Mouse (Mus musculus) neural tube, embryonic 11.5 days (tissue): Measurements from ENCODE around the gene Hdac5. TPM values are rescaled to one million over a fixed set of nuclear protein-coding genes. Genes with fewer than 3 reads are reported as not detected.
A peak's percentile ranks its signal among the peaks of the same experiment; 100 is the strongest.
"Not testable (repeated sequence)": the region's sequence is repeated elsewhere in the genome, so short reads cannot be mapped to it uniquely, and the experiment has no call there.

ENCODE experiments used
- ATAC-seq: fragments of 200-750 bp; cut with Nextera tagmentation; 2 replicates; pipeline ENCODE4 v1.8.0; 2017; ENCODE audit warnings: moderate number of reproducible peaks, mild to moderate bottlenecking, moderate TSS enrichment, moderate library complexity; ENCODE audit not compliant: insufficient read depth, low FRiP score, low TSS enrichment
- DNase-seq: peaks from one replicate; pipeline ENCODE4 v3.0.0-alpha.2; 2015; ENCODE audit warnings: low spot score
- H3K27ac ChIP-seq: fragments of 300-500 bp; sonication (generic); 2 replicates; pipeline ENCODE4 v1.5.1; 2014; ENCODE audit warnings: low read depth, mild to moderate bottlenecking, low read length
- H3K27me3 ChIP-seq: fragments of 300-500 bp; sonication (generic); 2 replicates; pipeline ENCODE4 v1.6.1; 2014; ENCODE audit warnings: mild to moderate bottlenecking, low read length, mixed read lengths; ENCODE audit not compliant: control insufficient read depth, insufficient read depth
- H3K36me3 ChIP-seq: fragments of 300-500 bp; sonication (generic); 2 replicates; pipeline ENCODE4 v1.6.1; 2014; ENCODE audit warnings: mild to moderate bottlenecking, low read length, moderate library complexity, mixed read lengths; ENCODE audit not compliant: control insufficient read depth, insufficient read depth
- H3K4me1 ChIP-seq: fragments of 300-500 bp; sonication (generic); 2 replicates; pipeline ENCODE4 v1.6.1; 2014; ENCODE audit warnings: low read length, mixed read lengths; ENCODE audit not compliant: control insufficient read depth, insufficient read depth
- H3K4me2 ChIP-seq: fragments of 300-500 bp; sonication (generic); 2 replicates; pipeline ENCODE4 v1.6.1; 2014; ENCODE audit warnings: low read depth, mild to moderate bottlenecking, moderate library complexity
- H3K4me3 ChIP-seq: fragments of 300-500 bp; sonication (generic); 2 replicates; pipeline ENCODE4 v1.5.1; 2014; ENCODE audit warnings: low read depth, low read length
- H3K9ac ChIP-seq: fragments of 300-500 bp; sonication (generic); 2 replicates; pipeline ENCODE4 v1.6.1; 2014; ENCODE audit warnings: mild to moderate bottlenecking, low read length
- H3K9me3 ChIP-seq: fragments of 300-500 bp; sonication (generic); 2 replicates; pipeline ENCODE4 v1.6.1; 2016; ENCODE audit warnings: low read length; ENCODE audit not compliant: control insufficient read depth
- WGBS: fragments of 180-500 bp; shearing (Covaris S2); extraction: QIAGEN DNeasy Blood & Tissue Kit; methylation state at CpG from one replicate; pipeline ENCODE4 v1.1.7; 2014; 5-methylcytosine and 5-hydroxymethylcytosine counted together
- polyA plus RNA-seq: library from polyadenylated mRNA; unstranded; fragments of >200 nt; fragmentation: Nextera tagmentation; extraction: Ambion mirVana; gene quantifications from 2 replicates; pipeline ENCODE4 v1.2.1, GENCODE M21; 2014

Gene Hdac5
- polyA plus RNA-seq, 1 experiment from 2014 or later, result 42.7 TPM

- Histone ChIP-seq H3K4me2 (no peak overlapping the region), H3K4me1 (no peaks in the 10 kb centered on the region), H3K36me3 (peaks cover 14% of the 10 kb centered on the region), H3K9ac (no peak overlapping the region), H3K9me3 (no peaks in the 10 kb centered on the region), H3K27me3 (no peaks in the 10 kb centered on the region), H3K27ac (no peak overlapping the region), H3K4me3 (no peak overlapping the region)
- no peak for ATAC-seq
- 44% methylated on average over 6 of the region's 6 CpGs for WGBS
- no peak for DNase-seq
Observed at GRCm38 (mm10) chr11:102165971-102166722, 63.8 kb downstream of the Hdac5 start.

- H3K27ac ChIP-seq, result no peak overlapping the region
- no peaks in the 10 kb centered on the region for H3K9me3 ChIP-seq
- H3K4me2 ChIP-seq, result no peak overlapping the region
- ATAC-seq, result no peak
- H3K27me3 ChIP-seq, result no peaks in the 10 kb centered on the region
- no peak overlapping the region for H3K4me3 ChIP-seq
- H3K4me1 ChIP-seq, result peaks cover 8% of the 10 kb centered on the region; the same call in 1 of the 2 replicates
- H3K9ac ChIP-seq, result no peak overlapping the region
- WGBS, result 87% methylated on average over 5 of the region's 5 CpGs
- no peak for DNase-seq
- peaks cover 5% of the 10 kb centered on the region for H3K36me3 ChIP-seq
Observed at GRCm38 (mm10) chr11:102159781-102160180, 70.2 kb downstream of the Hdac5 start.

GRCm38 (mm10) chr11:102158024-102158423 lies 71.9 kb downstream of the Hdac5 start:
- H3K4me2 ChIP-seq, H3K4me1 ChIP-seq, H3K27me3 ChIP-seq, DNase-seq, ATAC-seq, H3K36me3 ChIP-seq, H3K9me3 ChIP-seq, H3K27ac ChIP-seq, H3K9ac ChIP-seq, H3K4me3 ChIP-seq: not testable (repeated sequence)
- WGBS, result 84% methylated on average over 2 of the region's 2 CpGs

GRCm38 (mm10) chr11:102156786-102157089 lies 73.2 kb downstream of the Hdac5 start:
- no peak overlapping the region for H3K4me2 ChIP-seq
- DNase-seq, result no peak
- H3K9ac ChIP-seq, result no peak overlapping the region
- ATAC-seq, result no peak
- H3K4me1 ChIP-seq, result peaks cover 8% of the 10 kb centered on the region; the same call in 1 of the 2 replicates
- no peak overlapping the region for H3K4me3 ChIP-seq
- no peak overlapping the region for H3K27ac ChIP-seq
- WGBS, result 11% methylated on average over 1 of the region's 1 CpGs
- no peaks in the 10 kb centered on the region for H3K9me3 ChIP-seq
- no peaks in the 10 kb centered on the region for H3K36me3 ChIP-seq
- no peaks in the 10 kb centered on the region for H3K27me3 ChIP-seq

- Histone ChIP-seq H3K27ac (peak within 1 kb of the TSS; percentile 77), H3K27me3 (no peaks in the 10 kb centered on the region), H3K36me3 (no peaks in the 10 kb centered on the region), H3K4me3 (peak within 1 kb of the TSS; percentile 88), H3K4me1 (peaks cover 8% of the 10 kb centered on the region; the same call in 1 of the 2 replicates), H3K9me3 (no peaks in the 10 kb centered on the region), H3K4me2 (peak within 1 kb of the TSS; percentile 88), H3K9ac (peak within 1 kb of the TSS; percentile 77)
- WGBS, result under 1% methylated on average over 37 of the region's 37 CpGs
- DNase-seq (peak; percentile 91), ATAC-seq (peak; percentile 74)
Observed at GRCm38 (mm10) chr11:102156039-102156785, 73.8 kb downstream of the Hdac5 start, which contains the start of gene Tmem101. TSS of gene Tmem101 (minus strand) at chr11:102156404.

GRCm38 (mm10) chr11:102147213-102147989 lies 82.6 kb downstream of the Hdac5 start:
- H3K4me3 ChIP-seq, result no peak overlapping the region

GRCm38 (mm10) chr11:102146531-102146930 lies 83.4 kb downstream of the Hdac5 start:
- Histone ChIP-seq H3K9ac (no peak overlapping the region), H3K4me2 (no peak overlapping the region), H3K4me3 (no peak overlapping the region), H3K4me1 (no peaks in the 10 kb centered on the region; the same call in 1 of the 2 replicates), H3K9me3 (no peaks in the 10 kb centered on the region), H3K36me3 (no peaks in the 10 kb centered on the region), H3K27ac (no peak overlapping the region), H3K27me3 (peaks cover 60% of the 10 kb centered on the region)
- ATAC-seq, result no peak
- no peak for DNase-seq
- WGBS, result 9% methylated on average over 17 of the region's 17 CpGs

More at GRCm38 (mm10) chr11:102147213-102147989, 82.6 kb downstream of the Hdac5 start:
- Histone ChIP-seq H3K4me1 (no peaks in the 10 kb centered on the region; the same call in 1 of the 2 replicates), H3K27me3 (peaks cover 60% of the 10 kb centered on the region), H3K9ac (no peak overlapping the region), H3K27ac (no peak overlapping the region), H3K4me2 (no peak overlapping the region), H3K9me3 (no peaks in the 10 kb centered on the region), H3K36me3 (no peaks in the 10 kb centered on the region)
- WGBS, result 17% methylated on average over 34 of the region's 34 CpGs
- ATAC-seq (no peak), DNase-seq (no peak)

- H3K27ac ChIP-seq, result no peak overlapping the region
- no peak for DNase-seq
- no peaks in the 10 kb centered on the region for H3K36me3 ChIP-seq
- H3K4me3 ChIP-seq, result no peak overlapping the region
- no peak overlapping the region for H3K4me2 ChIP-seq
- 3% methylated on average over 16 of the region's 16 CpGs for WGBS
- H3K9me3 ChIP-seq, result no peaks in the 10 kb centered on the region
- no peak for ATAC-seq
- no peaks in the 10 kb centered on the region; the same call in 1 of the 2 replicates for H3K4me1 ChIP-seq
- H3K27me3 ChIP-seq, result peaks cover 60% of the 10 kb centered on the region
- H3K9ac ChIP-seq, result no peak overlapping the region
Observed at GRCm38 (mm10) chr11:102146005-102146404, 84.0 kb downstream of the Hdac5 start.
